Mouse (Mus musculus) olfactory bulb, adult 2 months (tissue): Measurements from ENCODE around the gene Cyp2s1.

ENCODE experiments used
- CTCF ChIP-seq: fragments of 200-500 bp; IDR thresholded peaks from 2 replicates; pipeline ENCODE4 v1.5.1; 2012; ENCODE audit warnings: low read depth, mild to moderate bottlenecking, low read length, moderate library complexity; ENCODE audit not compliant: insufficient read depth
- POLR2A ChIP-seq: fragments of 200-500 bp; IDR thresholded peaks from 2 replicates; pipeline ENCODE4 v1.6.1; 2012; ENCODE audit warnings: mild to moderate bottlenecking, low read depth, low read length, moderate library complexity; ENCODE audit not compliant: insufficient read depth

- TF ChIP-seq POLR2A, result no peak
- no peak for TF ChIP-seq CTCF
Observed at GRCm38 (mm10) chr7:25755468-25755833, 61.3 kb downstream of the Cyp2s1 start.
